Mouse (Mus musculus) myocyte (in vitro differentiated cells): ENCODE results near the gene Cyp2d22. TPM values are rescaled to one million over a fixed set of nuclear protein-coding genes. Genes with fewer than 3 reads are reported as not detected.

ENCODE experiments used
- H3K27me3 ChIP-seq: one replicate; pipeline ENCODE4 v1.6.1; 2011; ENCODE audit not compliant: control insufficient read depth, insufficient read depth, insufficient read length
- H3K36me3 ChIP-seq: one replicate; pipeline ENCODE4 v1.6.1; 2011; ENCODE audit not compliant: control insufficient read depth, insufficient read depth
- H3K4me2 ChIP-seq: one replicate; pipeline ENCODE4 v1.6.1; 2011; ENCODE audit warnings: low read depth, control low read depth
- H3K4me3 ChIP-seq: one replicate; pipeline ENCODE4 v1.5.1; 2011; ENCODE audit warnings: mild to moderate bottlenecking, control low read depth, moderate library complexity
- H3K79me2 ChIP-seq: one replicate; pipeline ENCODE4 v1.6.1; 2011; ENCODE audit not compliant: control insufficient read depth, insufficient read depth
- H3ac ChIP-seq: one replicate; pipeline ENCODE4 v1.6.1; 2011; ENCODE audit not compliant: control insufficient read depth, insufficient read length
- CEBPB ChIP-seq: IDR thresholded peaks from 2 replicates; pipeline ENCODE4 v1.6.1; 2011; ENCODE audit warnings: mild to moderate bottlenecking, moderate library complexity; ENCODE audit not compliant: poor library complexity, insufficient read depth, severe bottlenecking
- E2F4 ChIP-seq: IDR thresholded peaks from one replicate; pipeline ENCODE4 v1.6.1; 2011; ENCODE audit warnings: mild to moderate bottlenecking, control low read depth, moderate library complexity; ENCODE audit not compliant: insufficient read depth
- MAX ChIP-seq: IDR thresholded peaks from one replicate; pipeline ENCODE4 v1.6.1; 2011; ENCODE audit warnings: low read depth, mild to moderate bottlenecking, control low read depth
- MYOD1 ChIP-seq, 3 experiments: IDR thresholded peaks; one replicate each; pipeline ENCODE4 v1.6.1; 2011; ENCODE audit warnings: control low read depth in 2 of 3, low read depth in 2 of 3, mild to moderate bottlenecking in 2 of 3, moderate library complexity in 1 of 3; ENCODE audit not compliant: insufficient read length in 2 of 3, control insufficient read depth in 1 of 3
- MYOG ChIP-seq, 3 experiments: IDR thresholded peaks; one replicate each; pipeline ENCODE4 v1.6.1; 2011; ENCODE audit warnings: control low read depth in 2 of 3, low read depth in 2 of 3, mild to moderate bottlenecking in 2 of 3; ENCODE audit not compliant: insufficient read length in 2 of 3, control insufficient read depth in 1 of 3, insufficient read depth in 1 of 3
- POLR2A ChIP-seq: IDR thresholded peaks from one replicate; pipeline ENCODE4 v1.6.1; 2011; ENCODE audit warnings: low read depth, mild to moderate bottlenecking, control low read depth, moderate library complexity; ENCODE audit not compliant: insufficient read length
- POLR2AphosphoS2 ChIP-seq: IDR thresholded peaks from one replicate; pipeline ENCODE4 v1.6.1; 2011; ENCODE audit warnings: low read depth, control low read depth; ENCODE audit not compliant: insufficient read length
- REST ChIP-seq: IDR thresholded peaks from one replicate; pipeline ENCODE4 v1.6.1; 2011; ENCODE audit warnings: mild to moderate bottlenecking, control low read depth, moderate library complexity; ENCODE audit not compliant: insufficient read depth, insufficient read length
- SRF ChIP-seq: IDR thresholded peaks from one replicate; pipeline ENCODE4 v1.6.1; 2011; ENCODE audit warnings: low read depth; ENCODE audit not compliant: control insufficient read depth, insufficient read length
- TCF12 ChIP-seq: IDR thresholded peaks from one replicate; pipeline ENCODE4 v1.6.1; 2011; ENCODE audit warnings: mild to moderate bottlenecking, control low read depth; ENCODE audit not compliant: poor library complexity, insufficient read depth, severe bottlenecking
- TCF3 ChIP-seq: IDR thresholded peaks from one replicate; pipeline ENCODE4 v1.6.1; 2011; ENCODE audit warnings: low read depth, control low read depth; ENCODE audit not compliant: insufficient read length
- USF1 ChIP-seq: IDR thresholded peaks from one replicate; pipeline ENCODE4 v1.6.1; 2011; ENCODE audit warnings: low read depth, mild to moderate bottlenecking, control low read depth, moderate library complexity
- polyA plus RNA-seq: library from polyadenylated mRNA; unstranded; fragments of >200 nt; fragmentation: generic; extraction: Trizol; gene quantifications from one replicate; pipeline ENCODE4 v1.2.1, GENCODE M21; 2012; ENCODE audit warnings: missing spikeins

Gene Cyp2d22
- polyA plus RNA-seq, 1 experiment = 2.4 TPM

GRCm38 (mm10) chr15:82362234-82362633, 17.8 kb downstream of the Cyp2d22 start:
- Histone ChIP-seq H3ac (no peak overlapping the region), H3K79me2 (no peaks in the 10 kb centered on the region)
- TF ChIP-seq TCF3 (no peak), REST (no peak), POLR2AphosphoS2 (no peak), POLR2A (no peak), SRF (no peak)

DNA sequence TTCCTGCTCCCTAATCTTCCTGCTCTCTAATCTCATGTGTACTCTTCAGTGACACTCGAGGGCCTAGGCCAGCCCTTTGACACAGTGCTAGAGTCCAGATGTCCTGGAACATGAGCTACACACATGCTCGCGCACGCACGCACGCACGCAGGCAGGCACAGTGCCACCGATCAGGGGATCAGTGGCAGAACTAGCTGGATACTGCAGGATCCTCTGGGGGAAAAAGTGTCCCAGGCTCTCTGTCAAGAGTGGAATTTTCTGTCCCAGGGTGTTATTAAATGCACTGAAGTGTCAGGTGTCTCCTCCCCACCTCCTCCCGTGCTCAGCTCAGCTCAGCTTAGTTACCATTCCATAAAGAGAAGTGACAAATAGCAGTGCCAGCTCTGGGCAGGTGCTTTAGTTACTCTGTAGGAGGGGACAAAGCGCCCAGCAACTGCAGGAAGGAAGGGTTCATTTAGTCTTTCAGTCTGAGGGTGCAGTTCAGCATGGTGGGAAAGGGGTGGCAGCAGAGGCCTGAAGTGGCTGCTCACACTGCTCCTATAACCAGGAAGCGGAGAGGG, 18.5 kb downstream of the Cyp2d22 start:
- Histone ChIP-seq H3K79me2 (no peaks in the 10 kb centered on the region), H3ac (no peak overlapping the region), H3K4me2 (no peak overlapping the region), H3K36me3 (no peaks in the 10 kb centered on the region), H3K4me3 (no peak overlapping the region), H3K27me3 (no peaks in the 10 kb centered on the region)
- TF ChIP-seq MYOG (IDR thresholded peaks at IDR 0.05; ENCODE audit: control insufficient read depth in 1 of 3, insufficient read depth in 1 of 3, insufficient read length in 2 of 3, low read depth in 2 of 3) (peak in 1 of 3 experiments; percentile 19), MYOD1 (IDR thresholded peaks at IDR 0.05; ENCODE audit: control insufficient read depth in 1 of 3, insufficient read length in 2 of 3, low read depth in 2 of 3) (no peak)

More at GRCm38 (mm10) chr15:82362234-82362633, 17.8 kb downstream of the Cyp2d22 start:
- no peaks in the 10 kb centered on the region for H3K36me3 ChIP-seq
- H3K27me3 ChIP-seq = no peaks in the 10 kb centered on the region
- no peak overlapping the region for H3K4me2 ChIP-seq
- no peak overlapping the region for H3K4me3 ChIP-seq

- TF ChIP-seq USF1 (no peak), MAX (no peak), POLR2A (no peak), MYOG (IDR thresholded peaks at IDR 0.05; ENCODE audit: control insufficient read depth in 1 of 3, insufficient read depth in 1 of 3, insufficient read length in 2 of 3, low read depth in 2 of 3) (no peak), TCF12 (no peak), CEBPB (no peak), E2F4 (no peak), SRF (no peak), POLR2AphosphoS2 (no peak), REST (no peak), MYOD1 (IDR thresholded peaks at IDR 0.05; ENCODE audit: control insufficient read depth in 1 of 3, insufficient read length in 2 of 3, low read depth in 2 of 3) (no peak), TCF3 (no peak)
- Histone ChIP-seq H3K4me2 (no peak overlapping the region), H3K79me2 (peaks cover 3% of the 10 kb centered on the region), H3K36me3 (no peaks in the 10 kb centered on the region), H3K4me3 (no peak overlapping the region), H3ac (no peak overlapping the region), H3K27me3 (no peaks in the 10 kb centered on the region)
Observed at GRCm38 (mm10) chr15:82358431-82359260, 21.4 kb downstream of the Cyp2d22 start.

DNA sequence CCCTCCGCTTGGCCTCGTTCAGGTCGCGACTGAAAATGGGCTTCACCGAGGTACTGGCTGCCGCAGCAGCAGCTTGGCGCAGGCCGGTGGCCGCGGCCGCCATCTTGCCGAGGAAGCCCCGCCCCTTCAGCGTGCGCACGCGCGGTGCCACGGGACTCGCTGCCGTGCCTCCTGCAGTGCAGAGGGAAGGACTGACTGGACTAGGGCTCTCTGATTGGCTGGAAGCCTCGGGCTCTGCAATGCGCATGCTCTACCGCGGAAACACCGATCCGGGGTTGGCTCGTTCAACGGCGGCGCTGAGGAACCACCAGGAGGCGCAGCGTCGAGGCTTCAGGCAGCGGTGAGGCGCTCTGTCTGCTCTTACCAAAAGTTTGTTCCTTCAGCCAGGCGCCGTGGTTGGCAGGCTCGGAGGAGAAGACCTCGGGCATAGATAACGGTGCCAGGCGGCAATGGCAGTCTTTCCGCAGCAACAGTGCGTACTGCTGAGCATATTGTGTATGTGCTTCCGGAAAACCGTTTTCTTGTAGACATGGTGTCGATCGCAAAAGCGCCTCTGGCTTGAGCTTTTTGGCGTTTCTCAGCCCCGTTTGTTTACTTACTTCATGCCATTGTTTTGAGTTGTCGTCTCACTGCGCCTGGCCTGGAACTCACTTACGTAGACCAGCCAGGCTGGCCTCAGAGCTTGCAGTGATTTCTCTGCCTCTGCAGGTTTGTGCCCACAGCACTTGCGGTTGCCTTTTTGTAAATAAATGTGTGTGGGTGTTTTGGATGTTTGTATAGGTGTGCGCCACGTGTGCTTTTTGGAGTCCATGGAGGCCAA, 25.7 kb downstream of the Cyp2d22 start, which contains the start of gene Ndufa6:
Ndufa6 (minus strand) TSS at position 197 of the 820 bp plus-strand sequence.
- H3K4me3 ChIP-seq = peak within 1 kb of the TSS; percentile 86
- H3ac ChIP-seq = peak within 1 kb of the TSS; percentile 39

More for the DNA sequence above, 25.7 kb downstream of the Cyp2d22 start, which contains the start of gene Ndufa6:
- peaks cover 18% of the 10 kb centered on the region for H3K36me3 ChIP-seq
- H3K79me2 ChIP-seq = peaks cover 23% of the 10 kb centered on the region
- H3K4me2 ChIP-seq = peak within 1 kb of the TSS; percentile 93
- H3K27me3 ChIP-seq = no peaks in the 10 kb centered on the region
- peak; percentile 70 for TF ChIP-seq SRF
- TF ChIP-seq REST = peak; percentile 47
- TF ChIP-seq MAX = no peak
- peak in 1 of 3 experiments; percentile 54 for TF ChIP-seq MYOG (IDR thresholded peaks at IDR 0.05; ENCODE audit: control insufficient read depth in 1 of 3, insufficient read depth in 1 of 3, insufficient read length in 2 of 3, low read depth in 2 of 3)
- TF ChIP-seq TCF12 = no peak
- TF ChIP-seq POLR2AphosphoS2 = peak; percentile 98
- peak; percentile 32 for TF ChIP-seq E2F4
- TF ChIP-seq POLR2A = peak; percentile 96
- TF ChIP-seq MYOD1 (IDR thresholded peaks at IDR 0.05; ENCODE audit: control insufficient read depth in 1 of 3, insufficient read length in 2 of 3, low read depth in 2 of 3) = peak in 1 of 3 experiments; percentile 21
- TF ChIP-seq CEBPB = no peak
- peak; percentile 31 for TF ChIP-seq USF1
- peak; percentile 20 for TF ChIP-seq TCF3
